Mouse (Mus musculus) G1E (cell line): ENCODE results near the gene Me3. TPM values are rescaled to one million over a fixed set of nuclear protein-coding genes. Genes with fewer than 3 reads are reported as not detected.

Source experiments
- ATAC-seq: 2 replicates; pipeline ENCODE4 v1.8.0; 2016; ENCODE audit warnings: mild to moderate bottlenecking; ENCODE audit not compliant: insufficient number of reproducible peaks, poor library complexity, low FRiP score, severe bottlenecking; ENCODE audit errors: extremely low read depth
- DNase-seq: peaks from one replicate; pipeline ENCODE4 v3.0.0; 2012; ENCODE audit warnings: low spot score
- H3K27me3 ChIP-seq: 2 replicates; pipeline ENCODE4 v1.6.1; 2012; ENCODE audit warnings: mild to moderate bottlenecking, low read length, inconsistent platforms; ENCODE audit not compliant: insufficient read depth
- H3K36me3 ChIP-seq: replicated peaks from 2 replicates; pipeline ENCODE3; 2012; ENCODE audit warnings: mild to moderate bottlenecking, inconsistent platforms
- H3K4me1 ChIP-seq: 2 replicates; pipeline ENCODE4 v1.6.1; 2012; ENCODE audit warnings: low read depth, low read length, inconsistent platforms, mixed read lengths; ENCODE audit not compliant: insufficient read depth
- H3K4me3 ChIP-seq: 2 replicates; pipeline ENCODE4 v1.5.1; 2012; ENCODE audit warnings: low read depth, mild to moderate bottlenecking, inconsistent platforms, low read length, moderate library complexity, mixed read lengths
- H3K9me3 ChIP-seq: replicated peaks from 2 replicates; pipeline ENCODE4 v1.6.1; 2012; ENCODE audit warnings: inconsistent platforms
- CTCF ChIP-seq: IDR thresholded peaks from 2 replicates; pipeline ENCODE4 v1.5.1; 2012; ENCODE audit warnings: low read depth, low read length, inconsistent platforms, mixed read lengths
- GATA1 ChIP-seq: IDR thresholded peaks from 2 replicates; pipeline ENCODE4 v1.6.1; 2012; ENCODE audit warnings: borderline replicate concordance, low read length, inconsistent platforms, mixed read lengths
- GATA2 ChIP-seq: IDR thresholded peaks from 2 replicates; pipeline ENCODE4 v1.6.1; 2012; ENCODE audit warnings: low read depth, low read length, inconsistent platforms, borderline replicate concordance
- POLR2AphosphoS5 ChIP-seq: IDR thresholded peaks from 2 replicates; pipeline ENCODE4 v1.6.1; 2012; ENCODE audit warnings: low read depth, low read length, inconsistent platforms; ENCODE audit not compliant: insufficient replicate concordance
- TAL1 ChIP-seq: conservative IDR thresholded peaks from 2 replicates; pipeline ENCODE4 v1.6.1; 2012; ENCODE audit warnings: low read depth, low read length, inconsistent platforms, mixed read lengths
- polyA plus RNA-seq: library from polyadenylated mRNA; stranded (reverse); fragments of >175 nt; gene quantifications from 2 replicates; pipeline ENCODE4 v1.2.3, GENCODE M21; 2012
- total RNA-seq, 2 experiments: library from RNA; stranded (forward) in 1 of 2; stranded (reverse) in 1 of 2; fragments of 200-1000 nt in 1 of 2; fragments of >200 nt in 1 of 2; fragmentation: Nextera tagmentation in 1 of 2; gene quantifications; 2 replicates each; pipeline ENCODE4 v1.2.3; 2014 to 2017

The Me3 gene
- total and polyA plus RNA-seq, 3 experiments: 0.33 TPM; not detected in 2

- Histone ChIP-seq H3K4me3 (no peak overlapping the region), H3K4me1 (no peaks in the 10 kb centered on the region), H3K9me3 (no peaks in the 10 kb centered on the region), H3K36me3 (no peaks in the 10 kb centered on the region), H3K27me3 (no peaks in the 10 kb centered on the region)
- no peak for DNase-seq
- TF ChIP-seq POLR2AphosphoS5 (no peak), CTCF (no peak), GATA1 (no peak), GATA2 (no peak), TAL1 (no peak)
- no peak for ATAC-seq
These were observed 140.7 kb downstream of the Me3 start for GRCm38 (mm10) chr7:89772906-89773305.

- Histone ChIP-seq H3K36me3 (no peaks in the 10 kb centered on the region), H3K9me3 (no peaks in the 10 kb centered on the region), H3K4me3 (no peak overlapping the region), H3K4me1 (no peaks in the 10 kb centered on the region), H3K27me3 (no peaks in the 10 kb centered on the region)
- DNase-seq: no peak
- TF ChIP-seq GATA1 (no peak), POLR2AphosphoS5 (no peak), TAL1 (no peak), GATA2 (no peak), CTCF (no peak)
- no peak for ATAC-seq
These were observed 141.2 kb downstream of the Me3 start for GRCm38 (mm10) chr7:89773352-89773921.

- no peaks in the 10 kb centered on the region for H3K4me1 ChIP-seq
- no peaks in the 10 kb centered on the region for H3K9me3 ChIP-seq
- H3K4me3 ChIP-seq: no peak overlapping the region
- TF ChIP-seq GATA1 (no peak), POLR2AphosphoS5 (no peak), CTCF (no peak), TAL1 (no peak), GATA2 (no peak)
- DNase-seq (no peak), ATAC-seq (no peak)
- 0 out of 2 replicates have a peak, but pooled peaks cover 2% of the 10 kb centered on the region for H3K27me3 ChIP-seq
- H3K36me3 ChIP-seq: no peaks in the 10 kb centered on the region
These were observed 141.7 kb downstream of the Me3 start for GRCm38 (mm10) chr7:89773926-89774325.

GRCm38 (mm10) chr7:89775848-89776247 lies 143.7 kb downstream of the Me3 start:
- DNase-seq (no peak), ATAC-seq (no peak)
- Histone ChIP-seq H3K9me3 (no peaks in the 10 kb centered on the region), H3K36me3 (no peaks in the 10 kb centered on the region), H3K4me3 (no peak overlapping the region), H3K4me1 (no peaks in the 10 kb centered on the region), H3K27me3 (0 out of 2 replicates have a peak, but pooled peaks cover 3% of the 10 kb centered on the region)
- no peak for TF ChIP-seq GATA2
- no peak for TF ChIP-seq GATA1
- no peak for TF ChIP-seq CTCF
- no peak for TF ChIP-seq POLR2AphosphoS5
- TF ChIP-seq TAL1: no peak

- Histone ChIP-seq H3K4me1 (no peaks in the 10 kb centered on the region), H3K36me3 (no peaks in the 10 kb centered on the region), H3K4me3 (no peak overlapping the region), H3K27me3 (peaks cover 3% of the 10 kb centered on the region; the same call in 1 of the 2 replicates), H3K9me3 (no peaks in the 10 kb centered on the region)
- ATAC-seq: no peak
- TF ChIP-seq CTCF: no peak
- no peak for TF ChIP-seq GATA2
- no peak for TF ChIP-seq TAL1
- TF ChIP-seq POLR2AphosphoS5: no peak
- TF ChIP-seq GATA1: no peak
- no peak for DNase-seq
These were observed 149.2 kb downstream of the Me3 start for GRCm38 (mm10) chr7:89781391-89781790.

GRCm38 (mm10) chr7:89787735-89788134 lies 155.5 kb downstream of the Me3 start:
- no peak overlapping the region for H3K4me3 ChIP-seq
- ATAC-seq (no peak), DNase-seq (no peak)
- H3K4me1 ChIP-seq: no peaks in the 10 kb centered on the region
- H3K36me3 ChIP-seq: no peaks in the 10 kb centered on the region
- TF ChIP-seq CTCF (no peak), GATA2 (no peak), TAL1 (no peak), POLR2AphosphoS5 (no peak), GATA1 (no peak)
- H3K27me3 ChIP-seq: no peaks in the 10 kb centered on the region; the same call in 1 of the 2 replicates
- H3K9me3 ChIP-seq: no peaks in the 10 kb centered on the region
